Comparison of ENCODE assay signal across 26 mouse cellular contexts in the genomic region with DNA sequence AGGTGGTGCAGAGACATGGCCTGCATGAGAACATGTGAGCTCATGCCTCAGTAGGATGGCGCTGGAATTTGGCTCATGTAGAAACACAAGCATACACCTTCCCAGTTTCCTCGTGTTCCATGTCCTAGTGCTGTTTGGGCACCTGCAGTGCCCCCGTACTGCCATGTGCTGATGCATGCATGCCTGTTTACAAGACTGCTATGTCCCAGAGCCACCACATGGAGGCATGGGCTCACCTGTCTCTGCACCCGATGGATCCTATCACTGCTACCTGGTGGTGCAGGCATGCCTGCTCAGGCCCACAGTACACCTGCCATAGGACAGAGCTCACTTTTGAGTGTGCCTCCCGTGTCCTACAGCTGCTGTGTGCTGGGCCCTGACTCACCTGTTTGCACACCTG. TPM values are rescaled to one million over a fixed set of nuclear protein-coding genes. Genes with fewer than 3 reads are reported as not detected.
DNase-seq lines count a peak whose midpoint lies in the region; ATAC-seq and TF ChIP-seq lines count a peak whose summit lies in the region.
"Had no signal": no experiment of that assay in that cellular context is flagged by ENCODE, and none has a peak within 500 bp of the region (broad histone marks: within the 10 kb centered on the region; RNA-seq: fewer than 3 reads in every experiment).

No protein-coding gene starts in this region.

- no peak overlapping the region for H3K4me3 ChIP-seq in kidney, adult 2 months (ENCODE audit: insufficient read depth, low read depth, low read length)
- H3K4me3 ChIP-seq in liver, postnatal 0 days (ENCODE audit: low read depth, low read length) = no peak overlapping the region
- H3K4me3 ChIP-seq in liver, embryonic 11.5 days (ENCODE audit: low read depth, low read length) = no peak overlapping the region
- H3K4me3 ChIP-seq in CH12.LX (replicated peaks in 1 of 3; ENCODE audit: low read depth in 2 of 3, low read length in 2 of 3, poor library complexity in 1 of 3) = no peak overlapping the region
- H3K4me3 ChIP-seq: heart, adult 2 months; heart, embryonic 13.5 days; hindbrain, embryonic 12.5 days; liver, embryonic 15.5 days; midbrain, embryonic 15.5 days; myocyte; neural tube, embryonic 13.5 days had no signal

- no peaks in the 10 kb centered on the region for H3K79me2 ChIP-seq in CH12.LX (replicated peaks; ENCODE audit: control insufficient read depth, extremely low read depth, insufficient read depth, poor library complexity, severe bottlenecking)

- TF ChIP-seq EP300 in liver, postnatal 0 days (IDR thresholded peaks at IDR 0.05; ENCODE audit: low read depth) = no peak
- no peak for TF ChIP-seq EP300 in CH12.LX (IDR thresholded peaks at IDR 0.05; ENCODE audit: low read length)

- TF ChIP-seq CTCF in kidney, adult 2 months (conservative IDR thresholded peaks at IDR 0.05; ENCODE audit: insufficient read depth, insufficient read length, low read depth, low read length) = no peak; the same call in 1 of the 2 replicates
- TF ChIP-seq CTCF in liver, postnatal 0 days (IDR thresholded peaks at IDR 0.05; ENCODE audit: low read depth) = 0 out of 2 replicates have a peak, but pooled peaks have one; percentile 15
- TF ChIP-seq CTCF in CH12.LX (conservative IDR thresholded peaks at IDR 0.05 in 1 of 2, IDR thresholded peaks at IDR 0.05 in 1 of 2; ENCODE audit: low read depth in 2 of 2, low read length in 2 of 2) = peak in 1 of 2 experiments; percentile 53; a peak in 2 of 4 replicates

- WGBS in kidney, adult 2 months = 63% methylated on average over 5 of the region's 5 CpGs
- WGBS in liver, postnatal 0 days (ENCODE audit: insufficient replicate concordance) = 54% methylated on average over 5 of the region's 5 CpGs
- WGBS in liver, embryonic 11.5 days = 62% methylated on average over 5 of the region's 5 CpGs

- H3K9me3 ChIP-seq in liver, postnatal 0 days (ENCODE audit: low read length) = no peaks in the 10 kb centered on the region
- no peaks in the 10 kb centered on the region for H3K9me3 ChIP-seq in liver, embryonic 11.5 days (ENCODE audit: control insufficient read depth, low read length)
- H3K9me3 ChIP-seq in CH12.LX (replicated peaks; ENCODE audit: low read length) = no peaks in the 10 kb centered on the region
- H3K9me3 ChIP-seq: heart, embryonic 13.5 days; hindbrain, embryonic 12.5 days; liver, embryonic 15.5 days; midbrain, embryonic 15.5 days; neural tube, embryonic 13.5 days had no signal

- DNase-seq in kidney, adult 2 months = peak; percentile 5
- no peak for DNase-seq in kidney, adult 8-10 months
- DNase-seq in liver, postnatal 0 days = no peak
- DNase-seq in liver, embryonic 11.5 days (ENCODE audit: low spot score) = no peak
- DNase-seq in A20 (ENCODE audit: low read depth, low spot score) (peak; percentile 35), CH12.LX (ENCODE audit: extremely low read depth) (no peak)
- DNase-seq: adrenal gland, postnatal 25 days; cerebellum, adult 8-10 months; cerebellum, postnatal 36 days; gastrocnemius, postnatal 25 days; heart, adult 2 months; heart, postnatal 14 days; kidney, postnatal 4 days; retina, postnatal 1 day; right cerebral cortex, postnatal 25 days; spleen, adult 18-20 months; thymus, postnatal 25 days had no signal

- no peak for ATAC-seq in liver, postnatal 0 days
- ATAC-seq in liver, embryonic 11.5 days (replicated peaks; ENCODE audit: low FRiP score) = no peak
- no peak for ATAC-seq in activated CD4-positive, CD25-positive, alpha-beta regulatory T cell, adult 4 months
- ATAC-seq: inflammation-experienced regulatory T-cells, adult 6 months; midbrain, embryonic 15.5 days had no signal

- no peak overlapping the region for H3K27ac ChIP-seq in kidney, adult 2 months (ENCODE audit: insufficient read depth, low read depth, low read length)
- no peak overlapping the region for H3K27ac ChIP-seq in liver, postnatal 0 days (ENCODE audit: low read depth)
- no peak overlapping the region for H3K27ac ChIP-seq in liver, embryonic 11.5 days (ENCODE audit: low read depth, low read length)
- H3K27ac ChIP-seq in CH12.LX (ENCODE audit: insufficient read depth, low read depth) = no peak overlapping the region
- H3K27ac ChIP-seq: heart, adult 2 months; heart, embryonic 13.5 days; hindbrain, embryonic 12.5 days; liver, embryonic 15.5 days; midbrain, embryonic 15.5 days; neural tube, embryonic 13.5 days had no signal

- H3K4me1 ChIP-seq in kidney, adult 2 months (ENCODE audit: control insufficient read depth, insufficient read depth, low read length) = no peaks in the 10 kb centered on the region
- no peaks in the 10 kb centered on the region for H3K4me1 ChIP-seq in liver, postnatal 0 days (ENCODE audit: insufficient read depth)
- no peaks in the 10 kb centered on the region for H3K4me1 ChIP-seq in liver, embryonic 11.5 days (replicated peaks; ENCODE audit: control insufficient read depth, insufficient read depth, low read length)
- H3K4me1 ChIP-seq in CH12.LX (ENCODE audit: control insufficient read depth in 1 of 2, insufficient read depth in 2 of 2) = peaks cover 10 to 36% of the 10 kb centered on the region in 2 experiments
- H3K4me1 ChIP-seq: heart, embryonic 13.5 days; hindbrain, embryonic 12.5 days; liver, embryonic 15.5 days; midbrain, embryonic 15.5 days; neural tube, embryonic 13.5 days had no signal

- H3K4me2 ChIP-seq in liver, postnatal 0 days (ENCODE audit: low read depth, low read length) = no peak overlapping the region
- no peak overlapping the region for H3K4me2 ChIP-seq in liver, embryonic 11.5 days
- H3K4me2 ChIP-seq in CH12.LX (ENCODE audit: insufficient read depth, low read depth, poor library complexity, severe bottlenecking) = no peak overlapping the region
- H3K4me2 ChIP-seq: heart, embryonic 13.5 days; hindbrain, embryonic 12.5 days; liver, embryonic 15.5 days; midbrain, embryonic 15.5 days; neural tube, embryonic 13.5 days had no signal

- H3K36me3 ChIP-seq in kidney, adult 2 months (ENCODE audit: control insufficient read depth, insufficient read depth, low read length) = no peaks in the 10 kb centered on the region
- H3K36me3 ChIP-seq in liver, postnatal 0 days (replicated peaks; ENCODE audit: insufficient read depth, low read length) = no peaks in the 10 kb centered on the region
- no peaks in the 10 kb centered on the region for H3K36me3 ChIP-seq in liver, embryonic 11.5 days (ENCODE audit: control insufficient read depth, insufficient read depth, low read length)
- no peaks in the 10 kb centered on the region for H3K36me3 ChIP-seq in CH12.LX (replicated peaks in 1 of 2; ENCODE audit: control insufficient read depth in 1 of 2, insufficient read depth in 1 of 2, low read length in 1 of 2)
- H3K36me3 ChIP-seq: heart, embryonic 13.5 days; hindbrain, embryonic 12.5 days; liver, embryonic 15.5 days; midbrain, embryonic 15.5 days; neural tube, embryonic 13.5 days had no signal

- H3K9ac ChIP-seq in liver, postnatal 0 days (replicated peaks) = no peak overlapping the region
- H3K9ac ChIP-seq in liver, embryonic 11.5 days (ENCODE audit: low read depth, low read length) = no peak overlapping the region
- no peak overlapping the region for H3K9ac ChIP-seq in CH12.LX (ENCODE audit: insufficient read depth, low read depth)
- H3K9ac ChIP-seq: heart, embryonic 13.5 days; hindbrain, embryonic 12.5 days; liver, embryonic 15.5 days; midbrain, embryonic 15.5 days; neural tube, embryonic 13.5 days had no signal

- peak; percentile 31 for TF ChIP-seq RAD21 in CH12.LX (IDR thresholded peaks at IDR 0.05; ENCODE audit: low read depth, low read length)

- H3K27me3 ChIP-seq in kidney, adult 2 months (replicated peaks; ENCODE audit: control insufficient read depth, insufficient read depth, low read length) = no peaks in the 10 kb centered on the region
- no peaks in the 10 kb centered on the region for H3K27me3 ChIP-seq in liver, postnatal 0 days (ENCODE audit: insufficient read depth, low read length)
- H3K27me3 ChIP-seq in liver, embryonic 11.5 days (replicated peaks; ENCODE audit: control insufficient read depth, insufficient read depth, low read length) = no peaks in the 10 kb centered on the region
- no peaks in the 10 kb centered on the region for H3K27me3 ChIP-seq in CH12.LX (replicated peaks)
- H3K27me3 ChIP-seq: hindbrain, embryonic 12.5 days; liver, embryonic 15.5 days; midbrain, embryonic 15.5 days; neural tube, embryonic 13.5 days had no signal

- dilution Hi-C loops in CH12.LX (cut with MboI; ENCODE audit: extremely low pct_ligation_motif_present, extremely low pct_unique_long_range_greater_than_20kb, low sequenced_read_pairs) = no loop called here

- in situ Hi-C loops in CH12.LX (cut with MboI; ENCODE audit: low pct_ligation_motif_present, low pct_unique_long_range_greater_than_20kb, low sequenced_read_pairs) = loop anchor here (5.0 kb wide), 1 partner anchor 84 kb away; no protein-coding TSS in a partner anchor

- TF ChIP-seq POLR2A in kidney, adult 2 months (IDR thresholded peaks at IDR 0.05; ENCODE audit: low read depth, low read length) = no peak
- no peak for TF ChIP-seq POLR2A in CH12.LX (IDR thresholded peaks at IDR 0.05; ENCODE audit: low read depth, low read length)

TF ChIP-seq in CH12.LX, 34 proteins besides CTCF, POLR2A, EP300 and RAD21:
- no peak for TF ChIP-seq ETS1 (conservative IDR thresholded peaks at IDR 0.05; ENCODE audit: low read depth, low read length)
- peak; percentile 46 for TF ChIP-seq SMC3 (IDR thresholded peaks at IDR 0.05; ENCODE audit: low read depth, low read length)

RNA-seq across cellular contexts. Expression of a gene that starts 28.6 kb away (rescaled TPM):
- polyA plus RNA-seq in kidney, adult 2 months (2012; rRNA removed) = 4.4 and 5.0 TPM in 2 replicates
- polyA plus RNA-seq in liver, postnatal 0 days (2015; fragmentation: Nextera tagmentation; extraction: Ambion mirVana) = 3.4 and 3.7 TPM in 2 replicates
- polyA plus RNA-seq in liver, embryonic 11.5 days (2014; fragmentation: Nextera tagmentation; extraction: Ambion mirVana) = 13.3 and 13.6 TPM in 2 replicates
- total RNA-seq in CH12.LX (2012; rRNA removed) (36.9 and 49.9 TPM in 2 replicates), CH12.LX (2014; rRNA removed) (4.3 and 5.5 TPM in 2 replicates)
- polyA plus RNA-seq in CH12.LX (2012; ENCODE audit: insufficient read length, low read depth) = 2.7 TPM in 2 replicates
- polyA plus RNA-seq in activated CD4-positive, CD25-positive, alpha-beta regulatory T cell, adult 4 months (2017; shearing (Covaris generic)) = not detected
- total RNA-seq: megakaryocyte-erythroid progenitor cell, adult 5-6 weeks had no signal
- polyA plus RNA-seq: inflammation-experienced regulatory T-cells, adult 6 months had no signal

Comparison
In these comparisons a context has a peak if more than half of its experiments do, and no peak if none do; other contexts are left out.
1. DNase-seq: peak in kidney, adult 2 months (single experiment) and A20 (single experiment); none in kidney, adult 8-10 months (0 of 2), liver, postnatal 0 days (single experiment), liver, embryonic 11.5 days (single experiment) and CH12.LX (single experiment).